Mouse (Mus musculus): ENCODE data around the gene Anxa6. TPM values are rescaled to one million over a fixed set of nuclear protein-coding genes. Genes with fewer than 3 reads are reported as not detected.

Anxa6 gene
- total RNA-seq, 2 experiments from 2014 or later = 181 to 222 TPM

- DNase-seq = no peak
These were observed 1.8 kb downstream of the Anxa6 start for GRCm38 (mm10) chr11:55031211-55031990.

DNA sequence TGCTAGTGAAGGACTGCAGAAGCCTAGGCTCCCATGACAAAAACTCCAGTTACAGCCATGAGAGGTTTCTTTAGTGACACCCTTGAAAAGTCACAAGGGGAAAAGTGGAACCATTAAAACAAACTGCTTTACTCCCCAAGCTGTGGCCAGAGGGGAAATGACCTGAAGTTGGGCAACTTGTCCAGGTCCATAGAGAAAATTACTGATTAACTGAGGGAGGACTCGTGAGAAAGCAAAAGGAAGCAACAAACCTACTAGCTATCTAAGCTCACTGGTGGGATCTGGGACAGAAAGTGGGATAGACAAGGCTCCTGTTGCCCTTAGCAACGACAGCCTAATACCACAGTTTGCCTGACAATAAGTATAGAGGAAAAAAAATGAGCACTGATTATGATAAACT is 4.7 kb downstream of the Anxa6 start:
- no peak for DNase-seq

- DNase-seq = no peak
These were observed 5.9 kb downstream of the Anxa6 start for GRCm38 (mm10) chr11:55027204-55027855.

GRCm38 (mm10) chr11:55025896-55026295 is 7.3 kb downstream of the Anxa6 start:
- DNase-seq = peak; percentile 66

- no peak for DNase-seq
These were observed 9.7 kb downstream of the Anxa6 start for GRCm38 (mm10) chr11:55023583-55023982.

- peak; percentile 91 for DNase-seq
These were observed 10.1 kb downstream of the Anxa6 start for GRCm38 (mm10) chr11:55023049-55023564.

DNA sequence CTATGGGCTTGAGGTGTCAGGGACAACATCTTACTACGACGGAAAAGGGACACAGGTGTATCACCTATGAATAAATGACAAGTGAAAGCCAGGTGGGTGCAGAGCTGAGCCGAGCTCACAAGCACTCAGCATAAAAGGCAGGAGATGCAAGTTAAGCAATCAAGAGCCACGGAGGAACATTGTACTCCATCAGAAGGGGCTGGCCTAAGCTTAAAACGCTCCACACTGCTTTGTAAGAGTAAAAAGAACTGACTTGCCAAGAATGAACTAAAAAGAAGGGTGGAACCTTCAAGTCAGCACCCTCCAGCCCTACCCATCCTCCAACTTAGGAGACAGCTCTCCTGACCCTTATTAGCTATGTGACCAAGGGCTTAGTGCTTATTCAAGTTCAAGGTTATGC is 10.7 kb downstream of the Anxa6 start:
- DNase-seq = no peak

DNA sequence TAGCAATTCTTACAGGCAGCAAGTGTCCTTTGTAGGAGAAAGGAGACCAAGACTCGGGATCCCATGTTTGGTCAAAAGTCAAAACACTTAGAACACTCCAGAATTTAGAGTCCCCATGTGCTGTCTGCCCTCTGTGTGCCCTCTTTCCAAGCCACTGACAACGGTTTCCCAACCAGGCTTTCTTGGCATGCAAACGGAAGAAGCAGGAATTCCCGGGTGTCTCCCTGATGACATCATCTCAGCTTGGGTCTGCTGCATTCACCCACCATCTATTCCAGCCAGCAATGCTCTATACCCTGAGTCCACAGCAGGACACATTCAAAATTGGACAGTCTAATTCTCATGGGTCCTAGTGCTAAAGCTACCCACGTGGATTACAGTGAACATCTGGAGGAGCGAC is 11.4 kb downstream of the Anxa6 start:
- peak; percentile 40 for DNase-seq

DNA sequence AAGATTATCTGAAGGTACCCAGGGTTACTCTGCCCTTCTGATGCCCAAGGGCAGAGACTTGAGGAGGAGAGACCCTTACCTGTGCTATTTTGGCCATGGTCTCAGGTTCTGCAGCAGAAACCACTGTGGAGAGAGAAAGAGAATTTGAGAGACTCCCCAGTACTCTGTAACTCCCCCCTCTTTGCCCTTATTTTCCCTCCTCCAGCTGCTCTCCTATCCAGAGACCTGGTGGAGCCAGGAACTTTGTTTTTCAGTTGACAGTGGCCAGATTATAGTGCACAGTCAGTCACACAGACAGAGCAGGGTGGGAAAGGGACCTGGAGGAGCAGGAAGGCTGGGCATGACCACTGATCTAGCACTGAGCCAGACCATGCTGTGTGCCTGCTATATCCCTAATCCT is 11.8 kb downstream of the Anxa6 start:
- DNase-seq = no peak

GRCm38 (mm10) chr11:55019711-55020110 is 13.5 kb downstream of the Anxa6 start:
- DNase-seq = no peak

DNA sequence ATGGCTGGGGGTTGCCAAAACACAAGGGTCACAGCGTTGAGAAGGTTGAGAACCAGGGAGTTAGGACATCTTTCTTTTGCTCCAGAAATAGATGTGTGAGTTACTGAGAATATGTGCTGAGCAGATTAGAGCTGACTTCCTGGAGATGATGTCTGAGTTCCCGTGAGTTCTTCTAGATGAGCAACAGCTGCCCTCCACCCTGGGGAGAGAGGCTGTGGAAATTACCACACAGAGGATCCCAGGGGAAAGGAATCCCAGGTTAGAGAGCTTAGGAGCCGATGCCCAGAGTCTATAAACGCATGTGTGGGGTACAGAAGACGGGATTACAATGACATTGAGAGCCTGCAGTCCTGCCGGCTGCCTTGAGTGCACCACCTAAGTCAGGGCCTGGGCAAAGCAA is 15.2 kb downstream of the Anxa6 start:
- DNase-seq = no peak

DNA sequence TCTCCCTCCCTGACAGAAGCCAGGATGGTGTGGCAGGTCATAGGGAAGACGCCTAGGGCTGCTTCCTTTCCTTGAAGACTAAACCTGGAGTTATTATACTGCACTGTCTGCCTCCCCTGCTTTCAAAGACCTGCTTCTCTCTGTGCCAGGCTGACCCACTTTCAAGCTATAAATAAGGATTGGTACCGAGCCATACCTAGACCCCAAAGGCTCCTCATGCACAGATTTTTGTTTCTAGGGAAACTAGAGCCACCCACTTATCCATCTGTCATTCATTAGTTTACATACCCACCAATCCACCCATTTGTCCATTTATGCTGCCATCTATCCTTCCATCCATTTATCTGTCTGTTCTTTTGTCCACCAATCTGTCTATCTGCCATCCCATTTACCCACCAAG is 16.0 kb downstream of the Anxa6 start:
- DNase-seq = no peak

DNA sequence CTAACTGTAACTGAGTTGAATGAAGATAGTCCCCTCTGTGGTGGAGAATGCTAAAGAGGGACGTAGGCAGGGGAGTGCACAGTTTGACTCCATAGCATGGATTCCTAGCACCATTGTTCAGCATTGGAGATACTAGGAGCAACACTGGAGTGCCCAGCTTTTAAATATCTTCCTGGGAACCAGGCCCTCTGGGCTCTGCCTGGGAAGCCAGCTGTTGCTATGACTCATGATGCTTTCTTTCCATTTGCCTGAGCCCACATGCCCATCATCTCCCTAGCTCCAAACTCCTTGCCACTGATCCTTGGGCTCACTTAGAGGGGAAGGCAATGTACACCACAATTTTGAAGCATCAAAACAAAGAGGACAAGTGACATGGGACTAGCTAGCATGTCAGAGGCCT is 16.5 kb downstream of the Anxa6 start:
- DNase-seq = no peak

- DNase-seq = peak; percentile 86
These were observed 17.4 kb downstream of the Anxa6 start for GRCm38 (mm10) chr11:55015831-55016241.

DNA sequence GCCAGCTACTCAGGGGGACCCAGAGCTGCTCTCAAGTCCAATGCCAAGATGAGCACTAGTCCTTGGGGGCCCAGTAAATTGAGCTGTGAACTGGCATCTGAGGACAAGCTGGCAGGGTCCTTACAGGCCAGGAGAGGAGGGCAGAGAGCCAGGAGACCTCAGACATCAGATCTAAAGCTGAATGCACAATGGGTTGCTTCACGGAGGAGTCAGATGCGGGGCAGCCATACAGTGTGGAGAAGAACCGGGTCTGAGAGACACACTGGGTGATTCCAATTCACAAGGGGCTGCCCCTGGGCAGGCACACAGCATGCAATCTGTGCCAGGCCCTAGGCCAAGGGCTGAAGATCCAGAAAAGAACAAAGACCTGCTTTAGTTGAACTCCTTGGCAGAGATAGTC is 18.0 kb downstream of the Anxa6 start:
- no peak for DNase-seq

GRCm38 (mm10) chr11:55013802-55014201 is 19.4 kb downstream of the Anxa6 start:
- DNase-seq = peak; percentile 30

- DNase-seq = peak; percentile 38
These were observed 20.4 kb downstream of the Anxa6 start for GRCm38 (mm10) chr11:55012551-55013521.

GRCm38 (mm10) chr11:55011440-55011839 is 21.8 kb downstream of the Anxa6 start:
- no peak for DNase-seq

DNA sequence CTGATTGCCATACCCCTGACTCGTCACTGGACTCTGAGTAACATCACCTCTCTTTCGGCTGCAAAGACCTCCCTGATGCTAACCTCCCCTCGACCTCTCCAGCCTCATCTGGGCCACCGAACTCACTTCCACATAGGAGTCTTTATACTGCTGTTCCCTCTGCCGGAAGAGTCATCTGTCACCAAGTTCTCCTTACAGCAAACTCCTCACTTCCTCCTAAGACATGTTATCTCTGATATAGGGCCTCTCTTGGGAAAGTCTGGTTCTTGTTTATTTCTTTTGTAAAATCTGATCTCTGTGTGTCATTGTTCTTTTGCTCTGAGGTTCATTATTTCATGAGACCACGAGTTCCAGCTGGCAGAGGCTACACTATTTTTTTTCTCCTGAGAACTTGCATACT is 25.0 kb downstream of the Anxa6 start:
- no peak for DNase-seq

GRCm38 (mm10) chr11:55005684-55006083 is 27.6 kb downstream of the Anxa6 start:
- DNase-seq = no peak

DNA sequence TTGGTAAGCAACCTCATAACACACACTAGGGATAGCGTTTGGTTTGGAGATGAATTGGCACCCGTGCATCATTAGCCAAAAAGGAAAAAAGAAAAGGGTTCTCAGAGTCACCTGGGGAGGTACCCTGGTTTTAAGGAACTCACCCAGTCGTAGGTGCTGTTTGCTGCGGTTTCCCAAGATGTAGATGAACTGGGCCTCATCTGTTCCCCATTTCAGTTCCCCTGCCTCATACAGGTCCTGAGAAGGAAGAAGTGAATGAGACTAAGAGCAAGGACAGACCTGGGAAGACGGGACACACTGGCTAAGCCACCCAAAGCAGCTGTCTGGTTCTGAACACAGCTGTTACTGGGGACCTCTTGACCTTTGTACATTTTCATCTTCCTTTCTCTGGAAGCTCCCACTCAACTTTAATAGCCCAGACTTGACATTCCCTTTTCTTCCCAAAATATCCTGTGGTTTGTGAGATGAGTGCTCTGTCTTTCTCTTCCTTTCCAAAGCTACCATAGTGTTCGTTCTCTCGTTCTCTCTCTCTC is 28.2 kb downstream of the Anxa6 start:
- no peak for DNase-seq

DNA sequence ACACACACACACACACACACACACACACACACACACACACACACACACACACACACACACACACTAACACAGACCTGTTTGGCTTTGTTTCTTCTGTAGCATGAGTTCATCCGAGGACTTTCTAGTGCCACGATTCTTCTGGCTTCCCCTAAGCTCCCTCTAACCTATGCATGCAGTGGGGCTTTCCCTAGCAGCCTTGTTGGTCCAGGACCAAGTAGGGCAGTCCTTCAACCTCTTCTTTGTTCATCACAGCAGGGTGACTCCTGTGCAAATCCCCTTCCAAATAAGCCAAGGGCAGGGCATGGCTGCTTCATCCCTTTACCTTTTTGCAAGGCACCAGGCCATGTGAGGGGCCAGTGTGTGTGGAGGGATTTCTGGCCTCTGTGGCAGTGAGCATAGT is 34.5 kb downstream of the Anxa6 start:
- peak; percentile 35 for DNase-seq
